Mouse (Mus musculus) stomach, postnatal 0 days (tissue): ENCODE results near the gene Pnpla3. TPM values are rescaled to one million over a fixed set of nuclear protein-coding genes. Genes with fewer than 3 reads are reported as not detected.

Source experiments
- ATAC-seq: fragments of 200-750 bp; cut with Nextera tagmentation; 2 replicates; pipeline ENCODE4 v1.8.0; 2017; ENCODE audit not compliant: low FRiP score, low TSS enrichment
- DNase-seq: peaks from one replicate; pipeline ENCODE4 v3.0.0-alpha.2; 2016; ENCODE audit warnings: low spot score
- H3K27ac ChIP-seq: fragments of 300-500 bp; sonication (generic); replicated peaks from 2 replicates; pipeline ENCODE4 v1.5.1; 2014; ENCODE audit warnings: mild to moderate bottlenecking, control low read depth
- H3K27me3 ChIP-seq: fragments of 300-500 bp; sonication (generic); 2 replicates; pipeline ENCODE4 v1.6.1; 2014; ENCODE audit warnings: low read length; ENCODE audit not compliant: control insufficient read depth, insufficient read depth
- H3K36me3 ChIP-seq: fragments of 300-500 bp; sonication (generic); 2 replicates; pipeline ENCODE4 v1.6.1; 2014; ENCODE audit warnings: low read length, mixed read lengths; ENCODE audit not compliant: control insufficient read depth, insufficient read depth
- H3K4me1 ChIP-seq: fragments of 300-500 bp; sonication (generic); replicated peaks from 2 replicates; pipeline ENCODE4 v1.6.1; 2014; ENCODE audit warnings: antibody characterized with exemption; ENCODE audit not compliant: control insufficient read depth, insufficient read depth
- H3K4me2 ChIP-seq: fragments of 300-500 bp; sonication (generic); replicated peaks from 2 replicates; pipeline ENCODE4 v1.6.1; 2014; ENCODE audit warnings: low read depth, mild to moderate bottlenecking, control low read depth, moderate library complexity
- H3K4me3 ChIP-seq: fragments of 300-500 bp; sonication (generic); 2 replicates; pipeline ENCODE4 v1.5.1; 2014; ENCODE audit warnings: low read depth, low read length, control low read depth
- H3K9ac ChIP-seq: fragments of 300-500 bp; sonication (generic); 2 replicates; pipeline ENCODE4 v1.6.1; 2014; ENCODE audit warnings: mild to moderate bottlenecking, low read length, control low read depth, mixed read lengths
- H3K9me3 ChIP-seq: fragments of 300-500 bp; sonication (generic); 2 replicates; pipeline ENCODE4 v1.6.1; 2016; ENCODE audit warnings: low read length; ENCODE audit not compliant: control insufficient read depth
- CTCF ChIP-seq: IDR thresholded peaks from 2 replicates; pipeline ENCODE4 v1.5.1; 2016; ENCODE audit warnings: antibody characterized with exemption, low read depth, mild to moderate bottlenecking, moderate library complexity
- EP300 ChIP-seq: optimal IDR thresholded peaks from 2 replicates; pipeline ENCODE3; 2016; ENCODE audit warnings: antibody characterized with exemption
- WGBS: fragments of 180-500 bp; shearing (Covaris S2); extraction: QIAGEN DNeasy Blood & Tissue Kit; methylation state at CpG from one replicate; pipeline ENCODE4 v1.1.7; 2014; 5-methylcytosine and 5-hydroxymethylcytosine counted together
- polyA plus RNA-seq: library from polyadenylated mRNA; unstranded; fragments of >200 nt; fragmentation: Nextera tagmentation; extraction: Ambion mirVana; gene quantifications from 2 replicates; pipeline ENCODE4 v1.2.1, GENCODE M21; 2015

The Pnpla3 gene
- polyA plus RNA-seq, 1 experiment from 2014 or later = 3.0 TPM

- H3K27me3 ChIP-seq = no peaks in the 10 kb centered on the region
- H3K4me1 ChIP-seq = no peaks in the 10 kb centered on the region
- H3K4me2 ChIP-seq = no peak overlapping the region
- no peak for TF ChIP-seq EP300
- no peak for TF ChIP-seq CTCF
- H3K9me3 ChIP-seq = no peaks in the 10 kb centered on the region
- DNase-seq (no peak), ATAC-seq (no peak; the same call in 1 of the 2 replicates)
- no peak overlapping the region for H3K27ac ChIP-seq
- no peaks in the 10 kb centered on the region for H3K36me3 ChIP-seq
- 35% methylated on average over 1 of the region's 1 CpGs for WGBS
- H3K9ac ChIP-seq = no peak overlapping the region
- no peak overlapping the region for H3K4me3 ChIP-seq
Measured at GRCm38 (mm10) chr15:84183967-84184366, 16.3 kb downstream of the Pnpla3 start.

- no peaks in the 10 kb centered on the region for H3K9me3 ChIP-seq
- H3K4me1 ChIP-seq = no peaks in the 10 kb centered on the region
- 40% methylated on average over 4 of the region's 4 CpGs for WGBS
- no peaks in the 10 kb centered on the region for H3K27me3 ChIP-seq
- ATAC-seq = no peak
- TF ChIP-seq CTCF = no peak
- no peaks in the 10 kb centered on the region for H3K36me3 ChIP-seq
- DNase-seq = no peak
- no peak overlapping the region for H3K4me3 ChIP-seq
- H3K27ac ChIP-seq = no peak overlapping the region
- no peak overlapping the region for H3K4me2 ChIP-seq
- no peak overlapping the region for H3K9ac ChIP-seq
Measured at GRCm38 (mm10) chr15:84186196-84186595, 18.6 kb downstream of the Pnpla3 start.

GRCm38 (mm10) chr15:84188887-84189530 lies 21.4 kb downstream of the Pnpla3 start:
- Histone ChIP-seq H3K9me3 (no peaks in the 10 kb centered on the region), H3K4me3 (no peak overlapping the region), H3K36me3 (no peaks in the 10 kb centered on the region), H3K4me2 (no peak overlapping the region), H3K27ac (no peak overlapping the region), H3K27me3 (no peaks in the 10 kb centered on the region), H3K9ac (no peak overlapping the region), H3K4me1 (no peaks in the 10 kb centered on the region)
- 64% methylated on average over 2 of the region's 2 CpGs for WGBS
- ATAC-seq (no peak), DNase-seq (no peak)
- TF ChIP-seq CTCF (no peak), EP300 (no peak)

- no peak for TF ChIP-seq CTCF
- no peak for TF ChIP-seq EP300
- no peak overlapping the region for H3K27ac ChIP-seq
- no peak overlapping the region for H3K4me2 ChIP-seq
- H3K9me3 ChIP-seq = no peaks in the 10 kb centered on the region
- peak; percentile 26 for DNase-seq
- no peaks in the 10 kb centered on the region for H3K27me3 ChIP-seq
- H3K36me3 ChIP-seq = no peaks in the 10 kb centered on the region
- H3K4me1 ChIP-seq = no peaks in the 10 kb centered on the region
- H3K9ac ChIP-seq = no peak overlapping the region
- 36% methylated on average over 3 of the region's 3 CpGs for WGBS
- ATAC-seq = peak; percentile 27; the same call in 1 of the 2 replicates
- H3K4me3 ChIP-seq = no peak overlapping the region
Measured at GRCm38 (mm10) chr15:84189881-84190280, 22.2 kb downstream of the Pnpla3 start.

- H3K9me3 ChIP-seq = no peaks in the 10 kb centered on the region
Measured at GRCm38 (mm10) chr15:84191724-84192057, 24.1 kb downstream of the Pnpla3 start.

GRCm38 (mm10) chr15:84192058-84192791 lies 24.6 kb downstream of the Pnpla3 start, which contains the start of gene Samm50:
Gene Samm50, plus strand, starts transcription at chr15:84192241.
- Histone ChIP-seq H3K4me2 (peak within 1 kb of the TSS; percentile 77), H3K9me3 (no peaks in the 10 kb centered on the region), H3K4me3 (peak within 1 kb of the TSS; percentile 81), H3K27me3 (no peaks in the 10 kb centered on the region), H3K27ac (peak within 1 kb of the TSS; percentile 94), H3K36me3 (0 out of 2 replicates have a peak, but pooled peaks cover 5% of the 10 kb centered on the region), H3K9ac (peak within 1 kb of the TSS; percentile 80), H3K4me1 (no peaks in the 10 kb centered on the region)
- 4% methylated on average over 48 of the region's 48 CpGs for WGBS
- ATAC-seq (peak; percentile 98), DNase-seq (peak; percentile 93)
- peak; percentile 39 for TF ChIP-seq CTCF
- TF ChIP-seq EP300 = no peak

More at GRCm38 (mm10) chr15:84191724-84192057, 24.1 kb downstream of the Pnpla3 start:
- WGBS = 4% methylated on average over 9 of the region's 9 CpGs
- Histone ChIP-seq H3K36me3 (0 out of 2 replicates have a peak, but pooled peaks cover 5% of the 10 kb centered on the region), H3K27me3 (no peaks in the 10 kb centered on the region), H3K4me2 (peak overlapping the region; percentile 77), H3K4me1 (no peaks in the 10 kb centered on the region), H3K4me3 (peak overlapping the region; percentile 81), H3K9ac (peak overlapping the region; percentile 80), H3K27ac (peak overlapping the region; percentile 94)
- TF ChIP-seq EP300 (no peak), CTCF (no peak)
- DNase-seq = no peak
- ATAC-seq = no peak
